Mouse (Mus musculus) bone marrow macrophage, adult 2 months (primary cell): ENCODE measurements around the gene Cacng7. TPM values are rescaled to one million over a fixed set of nuclear protein-coding genes. Genes with fewer than 3 reads are reported as not detected.

Experiments
- H3K27ac ChIP-seq: 2 replicates; pipeline ENCODE4 v1.5.1; 2012; ENCODE audit warnings: low read depth, low read length; ENCODE audit not compliant: insufficient read depth
- H3K4me1 ChIP-seq: 2 replicates; pipeline ENCODE4 v1.6.1; 2012; ENCODE audit warnings: low read length; ENCODE audit not compliant: control insufficient read depth, insufficient read depth
- H3K4me3 ChIP-seq: 2 replicates; pipeline ENCODE4 v1.5.1; 2012; ENCODE audit warnings: mild to moderate bottlenecking, low read length, moderate library complexity; ENCODE audit not compliant: insufficient read depth
- CTCF ChIP-seq: IDR thresholded peaks from 2 replicates; pipeline ENCODE4 v1.5.1; 2012; ENCODE audit warnings: low read depth, mild to moderate bottlenecking, low read length, moderate library complexity
- POLR2A ChIP-seq: IDR thresholded peaks from 2 replicates; pipeline ENCODE4 v1.6.1; 2012; ENCODE audit warnings: mild to moderate bottlenecking, low read depth, low read length, borderline replicate concordance
- polyA plus RNA-seq: library from polyadenylated mRNA; stranded (reverse); fragments of >200 nt; gene quantifications from 2 replicates; pipeline ENCODE4 v1.2.4, GENCODE M21; 2012; ENCODE audit not compliant: missing spikeins, insufficient read depth, insufficient read length

Cacng7 gene
- polyA plus RNA-seq, 1 experiment, result not detected

DNA sequence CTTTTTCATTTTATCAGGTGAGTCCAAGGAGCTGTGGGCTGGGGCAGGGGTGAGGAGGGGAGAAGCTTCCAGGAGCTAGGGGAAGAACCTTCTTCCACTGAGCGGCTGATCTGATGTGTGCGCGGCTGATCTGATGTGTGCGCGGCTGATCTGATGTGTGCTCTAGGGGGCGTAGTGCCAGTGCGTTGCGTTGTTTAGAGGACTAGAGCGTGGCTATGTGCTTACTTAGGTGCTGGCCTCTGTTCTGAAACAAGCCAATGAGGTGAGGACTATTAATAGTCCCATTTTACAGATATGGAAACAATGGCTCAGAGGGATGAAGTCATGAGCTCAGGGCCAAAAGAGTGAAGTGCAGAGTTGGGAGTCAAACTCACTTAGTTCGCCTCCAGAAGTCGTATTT is 6.3 kb downstream of the Cacng7 start:
- TF ChIP-seq POLR2A (no peak), CTCF (no peak)
- H3K27ac ChIP-seq, result no peak overlapping the region
- H3K4me3 ChIP-seq, result no peak overlapping the region
- no peaks in the 10 kb centered on the region for H3K4me1 ChIP-seq

- H3K4me1 ChIP-seq, result no peaks in the 10 kb centered on the region
- no peak for TF ChIP-seq POLR2A
Observed at GRCm38 (mm10) chr7:3343861-3344260, 11.1 kb downstream of the Cacng7 start.

GRCm38 (mm10) chr7:3345301-3345700 is 12.5 kb downstream of the Cacng7 start:
- Histone ChIP-seq H3K4me1 (no peaks in the 10 kb centered on the region), H3K27ac (no peak overlapping the region), H3K4me3 (no peak overlapping the region)
- TF ChIP-seq POLR2A, result no peak
- TF ChIP-seq CTCF, result no peak

More at GRCm38 (mm10) chr7:3343861-3344260, 11.1 kb downstream of the Cacng7 start:
- Histone ChIP-seq H3K4me3 (no peak overlapping the region), H3K27ac (no peak overlapping the region)

DNA sequence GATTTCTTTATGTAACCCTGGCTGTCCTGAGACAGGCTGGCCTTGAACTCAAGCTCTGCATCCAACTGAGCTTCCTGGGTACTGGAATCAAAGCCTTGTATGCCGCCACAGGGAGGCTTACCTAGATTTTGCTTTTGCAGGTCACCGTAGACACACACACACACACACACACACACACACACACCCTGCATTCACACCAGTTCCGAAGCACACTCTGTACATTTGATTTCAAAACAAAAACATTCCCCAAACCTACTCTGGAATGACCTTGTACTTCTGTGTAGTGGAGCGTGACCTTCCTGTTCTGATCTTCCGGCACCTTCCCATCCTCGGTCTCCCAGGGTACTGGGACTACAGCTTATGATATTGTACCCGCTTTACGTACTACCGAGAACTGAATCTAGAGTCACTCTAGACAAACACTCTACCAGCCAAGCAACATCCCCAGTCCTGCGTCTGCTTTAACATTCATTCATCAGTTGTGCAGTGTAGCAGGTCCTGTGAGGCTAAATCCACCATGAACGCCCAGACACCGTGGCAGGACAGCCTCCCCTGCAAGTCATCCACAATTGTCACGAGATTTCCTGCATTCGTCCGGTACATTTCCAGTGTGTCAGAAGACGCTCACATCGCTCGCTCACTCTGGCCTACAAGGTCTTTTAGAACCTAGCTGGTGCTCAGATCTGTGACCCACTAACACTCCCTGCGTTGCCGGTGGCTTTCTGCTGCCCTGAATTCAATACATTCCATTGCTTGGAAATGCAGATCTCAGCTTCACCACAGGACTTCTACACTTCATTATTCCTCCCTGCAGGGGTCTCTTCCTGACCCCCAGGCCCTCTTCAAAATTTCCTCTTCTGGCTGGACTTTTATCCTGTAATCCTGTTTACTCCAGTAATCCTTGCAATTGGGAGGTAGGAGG is 14.9 kb downstream of the Cacng7 start:
- Histone ChIP-seq H3K4me3 (no peak overlapping the region), H3K4me1 (no peaks in the 10 kb centered on the region), H3K27ac (no peak overlapping the region)
- no peak for TF ChIP-seq POLR2A
- no peak for TF ChIP-seq CTCF

DNA sequence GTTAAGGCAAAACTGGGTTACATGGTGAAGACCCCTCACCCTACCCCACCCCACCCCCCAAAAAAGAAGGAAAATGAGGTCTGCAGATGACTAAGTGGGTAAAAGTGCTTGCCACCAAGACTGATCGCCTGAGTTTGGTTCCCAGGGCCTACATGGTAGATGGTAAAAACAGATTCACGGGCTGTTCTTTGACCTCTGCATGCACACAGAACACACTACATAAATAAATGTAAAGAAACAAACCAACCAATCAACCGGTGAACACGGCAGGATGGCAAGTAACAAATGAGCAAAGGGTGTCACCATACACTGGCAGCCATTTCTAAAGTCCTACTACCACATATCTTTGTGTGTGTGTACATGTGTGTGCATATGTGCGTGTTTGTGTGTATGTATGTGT is 15.6 kb downstream of the Cacng7 start:
- TF ChIP-seq POLR2A, result no peak
- TF ChIP-seq CTCF, result no peak
- no peaks in the 10 kb centered on the region for H3K4me1 ChIP-seq
- no peak overlapping the region for H3K4me3 ChIP-seq
- no peak overlapping the region for H3K27ac ChIP-seq

GRCm38 (mm10) chr7:3349775-3350174 is 17.0 kb downstream of the Cacng7 start:
- TF ChIP-seq CTCF (no peak), POLR2A (no peak)
- no peak overlapping the region for H3K4me3 ChIP-seq

GRCm38 (mm10) chr7:3351536-3351935 is 18.8 kb downstream of the Cacng7 start:
- Histone ChIP-seq H3K27ac (no peak overlapping the region), H3K4me3 (no peak overlapping the region), H3K4me1 (no peaks in the 10 kb centered on the region)
- TF ChIP-seq POLR2A (no peak), CTCF (no peak)

More at GRCm38 (mm10) chr7:3349775-3350174, 17.0 kb downstream of the Cacng7 start:
- H3K27ac ChIP-seq, result no peak overlapping the region
- H3K4me1 ChIP-seq, result no peaks in the 10 kb centered on the region

DNA sequence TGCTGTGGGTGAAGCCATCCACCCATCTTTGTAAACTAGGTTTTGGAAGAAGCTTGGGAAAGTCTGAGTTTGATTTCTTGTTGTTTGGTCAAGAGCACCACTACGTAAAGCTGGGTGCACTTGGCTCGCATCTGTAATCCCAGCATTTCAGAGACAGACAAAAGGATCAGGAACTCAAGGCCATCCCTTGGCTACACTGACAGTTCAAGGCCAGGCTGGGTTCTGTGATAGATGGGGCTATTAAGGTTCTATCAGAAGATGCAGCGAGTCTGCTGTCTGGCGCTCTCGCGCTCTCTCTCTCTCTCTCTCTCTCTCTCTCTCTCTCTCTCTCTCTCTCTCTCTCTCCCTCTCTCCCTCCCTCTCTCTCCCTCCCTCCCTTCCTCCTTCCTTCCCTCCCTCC is 22.1 kb downstream of the Cacng7 start:
- H3K4me1 ChIP-seq, result no peaks in the 10 kb centered on the region
- TF ChIP-seq CTCF (no peak), POLR2A (no peak)
- no peak overlapping the region for H3K4me3 ChIP-seq
- no peak overlapping the region for H3K27ac ChIP-seq

GRCm38 (mm10) chr7:3360678-3361077 is 27.9 kb downstream of the Cacng7 start:
- no peak overlapping the region for H3K27ac ChIP-seq
- no peaks in the 10 kb centered on the region for H3K4me1 ChIP-seq

DNA sequence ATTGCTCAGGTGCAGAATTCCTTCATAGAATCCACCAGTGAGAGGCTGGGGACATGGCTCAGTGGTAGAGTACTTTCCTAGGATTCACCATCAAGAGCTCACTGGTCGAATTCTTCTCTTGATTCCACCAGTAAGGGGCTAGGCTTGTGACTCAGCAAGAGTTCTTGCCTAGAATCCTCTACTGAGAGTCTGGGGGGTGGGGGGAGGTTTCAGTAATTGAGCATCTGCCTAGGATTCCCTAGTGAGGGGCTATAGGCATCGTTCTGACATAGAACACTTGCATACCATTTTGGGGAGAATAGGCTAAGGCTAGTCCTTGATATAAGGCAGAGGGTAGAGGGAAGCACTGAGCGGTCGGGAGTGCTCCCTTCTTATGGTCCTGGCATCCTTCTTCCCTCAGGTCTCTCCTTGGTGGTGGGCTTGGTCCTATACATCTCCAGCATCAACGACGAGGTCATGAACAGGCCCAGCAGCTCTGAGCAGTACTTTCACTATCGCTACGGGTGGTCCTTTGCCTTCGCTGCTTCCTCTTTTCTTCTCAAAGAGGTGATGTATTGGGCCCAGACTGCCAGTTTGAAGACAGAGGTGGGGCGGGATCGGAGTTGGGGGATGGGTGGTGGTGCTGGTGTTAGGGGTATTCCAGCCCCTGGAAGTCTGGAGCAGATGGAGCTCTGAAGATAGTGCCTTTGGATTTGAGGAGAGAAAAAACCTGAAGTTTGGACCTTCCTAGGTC is 33.0 kb downstream of the Cacng7 start:
- Histone ChIP-seq H3K4me1 (peaks cover 13% of the 10 kb centered on the region; the same call in 1 of the 2 replicates), H3K4me3 (no peak overlapping the region), H3K27ac (no peak overlapping the region)
- TF ChIP-seq CTCF, result no peak
- TF ChIP-seq POLR2A, result no peak

More at GRCm38 (mm10) chr7:3360678-3361077, 27.9 kb downstream of the Cacng7 start:
- no peak for TF ChIP-seq POLR2A
- no peak for TF ChIP-seq CTCF
- no peak overlapping the region for H3K4me3 ChIP-seq
